Mouse (Mus musculus): Measurements from ENCODE around the gene H2-M9. TPM values are rescaled to one million over a fixed set of nuclear protein-coding genes. Genes with fewer than 3 reads are reported as not detected.

The H2-M9 gene
- polyA plus RNA-seq (2017; shearing (Covaris generic)), result under 1 TPM in 1 of 2 experiments, not detected in 1; 0.32 TPM

GRCm38 (mm10) chr17:36642566-36642965, at the start of gene H2-M9:
Gene H2-M9, minus strand, starts transcription at chr17:36642666.

DNA sequence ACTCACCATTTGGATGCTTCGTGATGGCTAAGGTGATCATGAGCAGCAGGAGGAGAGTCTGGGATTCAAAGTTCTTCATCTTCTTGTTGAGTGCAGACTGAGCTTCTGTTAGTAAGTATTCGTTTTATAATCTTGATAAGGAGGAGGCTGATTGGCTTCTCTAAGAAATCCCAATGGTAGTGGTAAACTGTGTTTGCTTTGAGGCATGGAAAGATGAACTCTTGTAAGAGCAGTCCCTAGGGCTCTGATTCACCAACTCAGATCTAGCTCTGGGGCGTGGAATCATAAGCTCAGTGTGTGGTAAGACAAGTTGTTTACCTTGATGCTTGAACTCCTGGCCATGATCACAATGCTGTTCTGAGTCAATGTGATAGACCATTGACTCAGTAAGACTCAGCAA, 29.7 kb upstream of the H2-M9 start, which contains the start of gene H2-M1:
Gene H2-M1, minus strand, starts transcription at position 101 of the 400 bp plus-strand sequence.

Other genes with a start within 250 kb of the H2-M9 start
- not detected for gene H2-M10.4, start 180.3 kb downstream of the H2-M9 start, polyA plus RNA-seq (2017; shearing (Covaris generic))
- not detected for gene H2-M11, start 95.6 kb downstream of the H2-M9 start, polyA plus RNA-seq (2017; shearing (Covaris generic))
- gene H2-M1, start 29.6 kb upstream of the H2-M9 start, polyA plus RNA-seq (2017; shearing (Covaris generic)), result not detected
- not detected for gene H2-M10.5, start 130.2 kb upstream of the H2-M9 start, polyA plus RNA-seq (2017; shearing (Covaris generic))
- gene H2-M10.6, start 169.5 kb upstream of the H2-M9 start, polyA plus RNA-seq (2017; shearing (Covaris generic)), result not detected
- 100 to 1,000 TPM; 102 to 109 TPM for gene Trim26, start 194.5 kb upstream of the H2-M9 start, polyA plus RNA-seq (2017; shearing (Covaris generic))
- gene Trim15, start 224.5 kb upstream of the H2-M9 start, polyA plus RNA-seq (2017; shearing (Covaris generic)), result under 1 TPM; 0.47 to 0.57 TPM
- under 1 TPM in 1 of 2 experiments, not detected in 1; 0.10 TPM for gene Trim10, start 226.9 kb upstream of the H2-M9 start, polyA plus RNA-seq (2017; shearing (Covaris generic))
- not detected for gene Trim40, start 247.5 kb upstream of the H2-M9 start, polyA plus RNA-seq (2017; shearing (Covaris generic))

Data from activated CD4-positive, CD25-positive, alpha-beta regulatory T cell (primary cell).